Mouse (Mus musculus) hindbrain, postnatal 0 days (tissue): ENCODE data around the gene Itgb6. TPM values are rescaled to one million over a fixed set of nuclear protein-coding genes. Genes with fewer than 3 reads are reported as not detected.
A peak's percentile ranks its signal among the peaks of the same experiment; 100 is the strongest.

Experiments used
- ATAC-seq: fragments of 200-750 bp; cut with Nextera tagmentation; 2 replicates; pipeline ENCODE4 v1.8.0; 2017; ENCODE audit warnings: mild to moderate bottlenecking, moderate TSS enrichment, moderate library complexity
- DNase-seq: peaks from one replicate; pipeline ENCODE4 v3.0.0-alpha.2; 2015; ENCODE audit warnings: low spot score
- H3K27ac ChIP-seq: fragments of 300-500 bp; sonication (generic); 2 replicates; pipeline ENCODE4 v1.5.1; 2014; ENCODE audit warnings: mild to moderate bottlenecking
- H3K27me3 ChIP-seq: fragments of 300-500 bp; sonication (generic); 2 replicates; pipeline ENCODE4 v1.6.1; 2014; ENCODE audit warnings: low read length, mixed read lengths; ENCODE audit not compliant: insufficient read depth
- H3K36me3 ChIP-seq: fragments of 300-500 bp; sonication (generic); 2 replicates; pipeline ENCODE4 v1.6.1; 2014; ENCODE audit warnings: low read length, mixed read lengths; ENCODE audit not compliant: insufficient read depth
- H3K4me1 ChIP-seq: fragments of 300-500 bp; sonication (generic); 2 replicates; pipeline ENCODE4 v1.6.1; 2014; ENCODE audit warnings: antibody characterized with exemption, low read length, mixed read lengths; ENCODE audit not compliant: insufficient read depth
- H3K4me2 ChIP-seq: fragments of 300-500 bp; sonication (generic); 2 replicates; pipeline ENCODE4 v1.6.1; 2014; ENCODE audit warnings: low read depth, mild to moderate bottlenecking, low read length, moderate library complexity, mixed read lengths
- H3K4me3 ChIP-seq: fragments of 300-500 bp; sonication (generic); 2 replicates; pipeline ENCODE4 v1.5.1; 2014; ENCODE audit warnings: low read length
- H3K9ac ChIP-seq: fragments of 300-500 bp; sonication (generic); replicated peaks from 2 replicates; pipeline ENCODE4 v1.6.1; 2014; ENCODE audit warnings: mild to moderate bottlenecking, low read length, moderate library complexity, mixed read lengths
- H3K9me3 ChIP-seq: fragments of 300-500 bp; sonication (generic); 2 replicates; pipeline ENCODE4 v1.6.1; 2016; ENCODE audit warnings: low read length, mixed read lengths
- CTCF ChIP-seq: IDR thresholded peaks from 2 replicates; pipeline ENCODE4 v1.5.1; 2016; ENCODE audit warnings: antibody characterized with exemption, control low read depth, low read depth
- WGBS: fragments of 180-500 bp; shearing (Covaris S2); extraction: QIAGEN DNeasy Blood & Tissue Kit; methylation state at CpG from one replicate; pipeline ENCODE4 v1.1.7; 2014; 5-methylcytosine and 5-hydroxymethylcytosine counted together
- polyA plus RNA-seq: library from polyadenylated mRNA; unstranded; fragments of >200 nt; fragmentation: Nextera tagmentation; extraction: Ambion mirVana; gene quantifications from 2 replicates; pipeline ENCODE4 v1.2.1, GENCODE M21; 2015
- total RNA-seq: library from RNA; depleted of rRNA; stranded (reverse); fragments of >200 nt; gene quantifications from 2 replicates; pipeline ENCODE4 v1.2.3, GENCODE M21; 2014

Gene Itgb6
- total and polyA plus RNA-seq, 2 experiments from 2014 or later = 0.05 to 0.08 TPM

GRCm38 (mm10) chr2:60614758-60615157, 107.7 kb downstream of the Itgb6 start:
- WGBS = 96% methylated on average over 7 of the region's 7 CpGs
- ATAC-seq = no peak
- H3K4me2 ChIP-seq = no peak overlapping the region

GRCm38 (mm10) chr2:60613857-60614228, 108.6 kb downstream of the Itgb6 start:
- Histone ChIP-seq H3K27me3 (no peaks in the 10 kb centered on the region), H3K4me2 (no peak overlapping the region), H3K9me3 (no peaks in the 10 kb centered on the region), H3K4me1 (no peaks in the 10 kb centered on the region), H3K36me3 (no peaks in the 10 kb centered on the region), H3K9ac (no peak overlapping the region), H3K4me3 (no peak overlapping the region), H3K27ac (no peak overlapping the region)
- DNase-seq (no peak), ATAC-seq (no peak)
- 59% methylated on average over 3 of the region's 3 CpGs for WGBS
- no peak for TF ChIP-seq CTCF

More at GRCm38 (mm10) chr2:60614758-60615157, 107.7 kb downstream of the Itgb6 start:
- H3K27me3 ChIP-seq = no peaks in the 10 kb centered on the region
- no peak overlapping the region for H3K27ac ChIP-seq
- no peak for DNase-seq
- no peak overlapping the region for H3K9ac ChIP-seq
- no peaks in the 10 kb centered on the region for H3K4me1 ChIP-seq
- no peak overlapping the region for H3K4me3 ChIP-seq
- H3K9me3 ChIP-seq = no peaks in the 10 kb centered on the region
- TF ChIP-seq CTCF = no peak
- no peaks in the 10 kb centered on the region for H3K36me3 ChIP-seq

GRCm38 (mm10) chr2:60612906-60613856, 109.3 kb downstream of the Itgb6 start:
- no peak for TF ChIP-seq CTCF
- Histone ChIP-seq H3K9me3 (no peaks in the 10 kb centered on the region), H3K36me3 (no peaks in the 10 kb centered on the region), H3K4me3 (no peak overlapping the region), H3K9ac (no peak overlapping the region), H3K27me3 (no peaks in the 10 kb centered on the region), H3K4me2 (no peak overlapping the region), H3K4me1 (no peaks in the 10 kb centered on the region), H3K27ac (no peak overlapping the region)
- DNase-seq (no peak), ATAC-seq (no peak)
- 63% methylated on average over 15 of the region's 15 CpGs for WGBS

GRCm38 (mm10) chr2:60611622-60612021, 110.8 kb downstream of the Itgb6 start:
- no peak overlapping the region for H3K4me2 ChIP-seq
- no peaks in the 10 kb centered on the region for H3K4me1 ChIP-seq
- H3K4me3 ChIP-seq = no peak overlapping the region
- H3K36me3 ChIP-seq = no peaks in the 10 kb centered on the region
- H3K27ac ChIP-seq = no peak overlapping the region
- no peak for ATAC-seq
- DNase-seq = no peak
- 46% methylated on average over 3 of the region's 3 CpGs for WGBS
- no peaks in the 10 kb centered on the region for H3K27me3 ChIP-seq
- no peak overlapping the region for H3K9ac ChIP-seq
- H3K9me3 ChIP-seq = no peaks in the 10 kb centered on the region
- no peak for TF ChIP-seq CTCF

- H3K4me2 ChIP-seq = no peak overlapping the region
- no peaks in the 10 kb centered on the region for H3K4me1 ChIP-seq
- H3K4me3 ChIP-seq = no peak overlapping the region
- DNase-seq (no peak), ATAC-seq (no peak)
- H3K27ac ChIP-seq = no peak overlapping the region
- H3K27me3 ChIP-seq = no peaks in the 10 kb centered on the region
- 84% methylated on average over 8 of the region's 8 CpGs for WGBS
- no peak overlapping the region for H3K9ac ChIP-seq
- H3K9me3 ChIP-seq = no peaks in the 10 kb centered on the region
- no peak for TF ChIP-seq CTCF
- H3K36me3 ChIP-seq = no peaks in the 10 kb centered on the region
Observed at GRCm38 (mm10) chr2:60609436-60610199, 112.8 kb downstream of the Itgb6 start.

- no peaks in the 10 kb centered on the region for H3K27me3 ChIP-seq
- no peaks in the 10 kb centered on the region for H3K9me3 ChIP-seq
- H3K4me1 ChIP-seq = no peaks in the 10 kb centered on the region
- ATAC-seq = no peak
- no peak overlapping the region for H3K4me3 ChIP-seq
- TF ChIP-seq CTCF = peak; percentile 34
- no peak overlapping the region for H3K4me2 ChIP-seq
- WGBS = 73% methylated on average over 4 of the region's 4 CpGs
- peak; percentile 26 for DNase-seq
- H3K27ac ChIP-seq = no peak overlapping the region
- no peaks in the 10 kb centered on the region for H3K36me3 ChIP-seq
- H3K9ac ChIP-seq = no peak overlapping the region
Observed at GRCm38 (mm10) chr2:60607980-60608379, 114.5 kb downstream of the Itgb6 start.
